Mouse (Mus musculus): Measurements from ENCODE around the gene Gpr108. TPM values are rescaled to one million over a fixed set of nuclear protein-coding genes. Genes with fewer than 3 reads are reported as not detected.

Gpr108 gene
- total RNA-seq, 2 experiments from 2014 or later = 22.6 to 25.4 TPM

DNA sequence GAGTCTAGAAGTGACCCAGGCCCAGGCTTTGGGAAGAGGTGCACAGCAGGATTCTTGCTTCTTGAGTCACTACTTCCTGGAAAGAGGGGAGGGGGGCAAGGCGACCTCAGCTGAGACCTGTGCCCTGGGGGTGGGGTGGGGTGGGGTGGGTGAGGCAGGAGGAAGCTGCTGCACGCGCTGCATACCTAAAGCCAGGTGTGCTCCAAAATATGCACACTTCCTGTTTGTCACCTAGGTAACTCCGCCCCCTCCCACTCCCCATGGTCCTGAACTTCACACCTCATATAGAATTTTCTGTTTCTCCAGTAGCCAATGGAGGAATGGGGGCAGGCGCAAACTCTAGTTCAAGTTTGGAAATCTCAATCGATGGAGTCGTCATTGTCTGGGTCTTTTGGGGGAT, 25.6 kb upstream of the Gpr108 start:
- DNase-seq (ENCODE audit: low spot score) = no peak

GRCm38 (mm10) chr17:57271301-57271700, 23.1 kb upstream of the Gpr108 start:
- no peak for DNase-seq (ENCODE audit: low spot score)

DNA sequence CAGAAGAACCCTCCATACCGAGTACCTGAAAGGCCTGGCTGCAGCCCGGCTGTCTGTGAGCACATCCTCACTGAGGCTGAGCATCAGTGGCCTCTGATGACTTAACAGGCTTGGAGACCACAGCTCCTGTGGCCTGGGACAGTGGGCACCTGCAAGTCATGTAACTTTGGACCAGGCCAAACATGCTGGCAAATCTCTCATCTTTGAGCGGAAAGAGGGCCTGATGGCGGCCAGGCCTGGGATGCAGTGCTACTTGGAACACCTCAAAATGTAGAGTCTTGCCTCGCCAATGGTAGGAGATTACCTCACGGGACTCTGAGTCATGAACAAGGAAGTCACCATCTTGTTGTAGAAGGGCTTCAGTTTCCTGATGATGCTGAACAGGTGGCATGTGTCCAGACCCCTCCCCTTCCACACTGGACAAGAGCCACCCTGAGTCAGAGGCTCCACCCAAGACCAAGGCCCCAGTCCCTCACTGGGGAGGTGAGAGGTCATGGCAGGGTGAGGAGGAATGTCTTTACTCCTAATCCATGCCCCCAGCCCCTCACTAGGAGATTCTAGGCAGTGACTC, 19.4 kb upstream of the Gpr108 start:
- peak; percentile 80 for DNase-seq (ENCODE audit: low spot score)

GRCm38 (mm10) chr17:57264972-57265945, 17.0 kb upstream of the Gpr108 start:
- DNase-seq (ENCODE audit: low spot score) = peak; percentile 80

DNA sequence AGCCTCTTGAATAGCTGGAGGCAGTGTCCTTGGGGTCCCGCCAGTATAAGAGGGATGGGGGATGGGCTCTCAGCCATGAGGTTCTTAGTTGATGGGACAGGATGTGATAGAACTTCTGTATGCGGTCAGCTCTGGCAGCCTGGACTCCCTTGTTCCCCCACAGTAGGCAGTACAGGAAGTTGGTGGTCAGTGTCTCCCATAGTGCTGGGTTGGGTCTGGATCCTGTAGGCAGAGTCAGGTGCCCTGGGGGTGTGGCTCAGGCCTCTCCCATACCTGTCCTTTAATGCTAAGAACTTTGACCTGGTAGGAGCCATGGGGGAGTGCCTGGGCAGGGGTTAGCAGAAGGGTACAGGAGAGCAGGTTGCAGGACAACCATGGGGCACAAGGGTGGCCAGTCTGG, 15.9 kb upstream of the Gpr108 start:
- no peak for DNase-seq (ENCODE audit: low spot score)

DNA sequence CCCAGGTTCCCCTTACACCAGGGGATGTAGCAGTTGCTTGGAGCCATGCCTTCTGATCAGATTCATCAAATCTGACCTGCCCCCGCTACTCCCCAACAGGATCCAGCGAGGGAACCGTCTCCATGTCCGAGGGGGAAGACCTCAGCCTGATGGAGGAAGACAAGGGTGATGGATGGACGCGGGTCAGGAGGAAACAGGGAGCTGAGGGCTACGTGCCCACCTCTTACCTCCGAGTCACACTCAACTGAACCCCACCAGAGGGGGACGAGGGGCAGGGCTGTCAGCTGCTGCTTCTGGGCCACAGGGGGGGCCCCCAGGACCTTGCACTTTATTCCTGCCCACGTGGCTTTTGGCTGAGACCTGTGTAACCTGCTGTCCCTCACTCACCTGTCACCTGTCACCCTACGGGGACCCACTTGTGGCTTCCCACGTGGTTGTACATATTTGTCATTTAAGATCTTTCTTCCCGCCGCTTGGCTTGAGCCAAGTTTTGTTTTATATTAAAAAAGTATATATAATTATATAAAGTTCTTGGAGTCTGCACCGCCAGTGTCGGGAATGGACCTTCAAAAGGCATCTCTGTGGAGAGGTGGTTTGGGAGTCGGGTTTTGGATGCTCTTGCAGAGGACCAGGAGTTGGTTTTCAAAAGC, 14.8 kb upstream of the Gpr108 start:
- DNase-seq (ENCODE audit: low spot score) = no peak

DNA sequence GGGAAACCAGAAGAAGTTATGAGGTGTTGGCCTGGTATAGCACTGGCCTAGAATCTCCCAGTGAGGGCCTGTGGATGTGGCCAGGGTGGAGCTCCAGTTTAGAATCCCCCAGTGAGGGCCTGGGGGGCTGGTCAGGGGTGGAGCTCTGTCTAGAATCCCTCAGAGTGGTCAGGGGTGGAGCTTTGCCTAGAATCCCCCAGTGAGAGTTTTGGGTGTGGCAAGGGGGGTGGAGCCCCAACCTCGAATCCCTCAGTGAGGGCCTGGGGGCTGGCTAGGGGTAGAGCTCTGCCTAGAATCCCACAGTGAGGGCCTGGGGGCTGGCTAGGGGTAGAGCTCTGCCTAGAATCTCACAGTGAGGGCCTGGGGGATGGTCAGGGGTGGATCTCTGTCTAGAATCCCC, 13.6 kb upstream of the Gpr108 start:
- DNase-seq (ENCODE audit: low spot score) = peak; percentile 53

DNA sequence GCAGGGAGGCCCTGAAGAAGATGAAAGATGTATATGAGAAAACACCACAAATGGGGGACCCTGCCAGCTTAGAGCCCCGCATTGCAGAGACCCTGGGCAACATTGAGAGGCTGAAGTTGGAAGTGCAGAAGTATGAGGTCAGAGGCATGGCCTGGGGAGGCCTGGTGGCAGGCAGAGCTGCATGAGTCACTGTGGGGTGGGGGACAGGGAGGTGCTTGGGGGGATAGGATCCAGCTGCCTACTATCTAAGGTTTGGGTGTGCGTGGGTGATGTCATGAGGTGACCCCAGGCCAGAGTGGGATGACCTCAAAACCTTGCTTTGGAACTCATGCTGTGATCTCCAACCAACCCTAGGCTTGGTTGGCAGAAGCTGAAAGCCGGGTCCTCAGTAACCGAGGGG, 13.0 kb upstream of the Gpr108 start:
- DNase-seq (ENCODE audit: low spot score) = no peak

DNA sequence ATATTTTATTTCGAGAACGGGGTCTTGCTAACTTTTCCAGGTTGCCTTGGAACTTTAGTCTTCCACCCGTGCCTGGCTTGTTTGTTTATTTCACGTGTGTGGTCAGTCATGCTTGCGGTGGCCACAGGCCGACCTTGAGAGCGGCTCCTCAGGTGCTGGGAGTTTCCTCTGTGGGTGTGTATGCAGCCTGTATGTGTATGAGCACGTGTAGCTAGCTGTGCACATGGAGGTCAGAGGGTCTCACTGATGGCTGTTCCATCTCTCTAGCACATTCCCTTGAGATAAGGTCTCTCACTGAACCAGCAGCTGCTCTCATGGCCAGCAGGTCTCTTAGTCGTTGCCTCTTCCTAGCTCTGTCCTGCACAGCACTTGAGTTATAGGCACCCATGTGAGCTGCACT, 12.1 kb upstream of the Gpr108 start:
- DNase-seq (ENCODE audit: low spot score) = no peak

- peak; percentile 85 for DNase-seq (ENCODE audit: low spot score)
Measured at GRCm38 (mm10) chr17:57259742-57260141, 11.5 kb upstream of the Gpr108 start.

GRCm38 (mm10) chr17:57258191-57258590, 9.9 kb upstream of the Gpr108 start:
- no peak for DNase-seq (ENCODE audit: low spot score)

DNA sequence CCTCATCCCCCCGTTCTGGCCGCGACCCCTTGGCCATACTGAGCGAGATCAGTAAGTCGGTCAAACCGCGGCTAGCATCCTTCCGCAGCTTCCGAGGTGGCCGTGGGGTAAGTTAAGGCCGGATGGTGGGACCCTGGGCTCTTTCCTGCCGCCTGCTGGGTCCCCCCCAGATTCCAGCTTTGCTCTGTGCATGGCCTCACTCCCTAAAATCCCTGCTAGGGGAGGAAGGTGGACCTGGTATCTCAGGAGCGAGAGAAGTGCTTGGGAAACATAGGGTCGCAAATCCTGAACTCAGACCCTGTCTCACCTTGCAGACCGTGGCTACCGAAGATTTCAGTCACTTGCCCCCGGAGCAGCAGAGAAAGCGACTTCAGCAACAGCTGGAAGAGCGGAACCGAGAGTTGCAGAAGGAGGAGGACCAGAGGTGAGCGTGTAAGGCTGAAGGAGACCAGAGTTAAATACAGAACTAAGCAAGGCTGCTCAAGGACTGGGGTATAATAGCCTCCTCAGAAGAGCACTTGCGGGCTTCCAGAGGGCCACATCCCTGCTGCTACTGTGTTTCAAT, 8.8 kb upstream of the Gpr108 start:
- no peak for DNase-seq (ENCODE audit: low spot score)

GRCm38 (mm10) chr17:57255354-57255753, 7.1 kb upstream of the Gpr108 start:
- DNase-seq (ENCODE audit: low spot score) = peak; percentile 89

GRCm38 (mm10) chr17:57253306-57253705, 5.1 kb upstream of the Gpr108 start:
- DNase-seq (ENCODE audit: low spot score) = no peak

DNA sequence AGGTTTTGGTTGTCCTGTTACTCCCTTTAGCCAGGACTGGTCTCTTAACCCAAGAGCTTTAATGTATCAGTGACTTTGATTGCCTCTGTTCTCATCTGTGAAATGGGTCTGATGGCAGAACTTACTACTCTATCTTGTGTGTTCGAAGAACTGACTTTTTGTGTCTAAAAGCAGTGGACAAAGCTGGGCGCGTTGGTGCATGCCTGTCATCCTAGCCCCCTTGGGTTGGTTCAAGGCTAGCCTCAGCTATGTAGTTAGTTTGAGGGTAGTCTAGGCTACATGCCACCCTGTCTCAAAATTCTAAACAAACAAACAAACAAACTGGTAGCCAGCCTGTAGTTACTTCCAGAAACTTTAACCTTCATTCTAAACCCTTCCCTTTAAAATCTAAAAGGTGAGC, 3.2 kb upstream of the Gpr108 start:
- no peak for DNase-seq (ENCODE audit: low spot score)

DNA sequence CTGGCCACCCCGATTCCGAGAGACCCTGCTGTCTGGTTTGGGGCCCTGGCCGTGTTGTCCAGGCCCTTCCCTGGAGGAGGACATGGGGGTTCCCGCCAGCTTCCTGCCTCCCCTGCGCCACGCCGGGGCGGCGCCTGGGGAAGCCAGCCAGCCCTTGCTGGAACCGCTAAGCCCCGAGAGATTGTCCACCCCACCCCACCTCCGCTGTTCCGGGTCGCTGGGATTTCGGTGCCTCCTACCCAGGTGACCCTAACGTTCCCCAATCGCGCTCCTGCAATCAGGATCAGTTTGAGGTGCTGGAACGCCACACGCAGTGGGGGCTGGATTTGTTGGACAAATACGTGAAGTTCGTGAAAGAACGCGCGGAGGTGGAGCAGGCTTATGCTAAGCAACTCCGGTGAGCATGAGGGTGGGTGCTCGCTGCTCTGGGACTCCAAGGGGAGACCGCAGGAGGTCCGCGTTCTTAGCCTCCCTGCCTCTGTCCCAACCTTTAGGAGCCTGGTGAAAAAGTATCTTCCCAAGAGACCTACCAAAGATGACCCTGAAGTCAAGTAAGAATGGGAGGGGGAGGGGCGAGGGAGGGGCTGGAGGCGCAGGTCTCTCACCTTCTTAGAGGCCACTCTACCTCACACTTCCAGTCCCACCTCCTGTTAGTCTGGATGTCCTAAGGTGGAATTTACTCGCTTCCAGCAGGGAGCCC, 2.4 kb upstream of the Gpr108 start:
- DNase-seq (ENCODE audit: low spot score) = peak; percentile 80

DNA sequence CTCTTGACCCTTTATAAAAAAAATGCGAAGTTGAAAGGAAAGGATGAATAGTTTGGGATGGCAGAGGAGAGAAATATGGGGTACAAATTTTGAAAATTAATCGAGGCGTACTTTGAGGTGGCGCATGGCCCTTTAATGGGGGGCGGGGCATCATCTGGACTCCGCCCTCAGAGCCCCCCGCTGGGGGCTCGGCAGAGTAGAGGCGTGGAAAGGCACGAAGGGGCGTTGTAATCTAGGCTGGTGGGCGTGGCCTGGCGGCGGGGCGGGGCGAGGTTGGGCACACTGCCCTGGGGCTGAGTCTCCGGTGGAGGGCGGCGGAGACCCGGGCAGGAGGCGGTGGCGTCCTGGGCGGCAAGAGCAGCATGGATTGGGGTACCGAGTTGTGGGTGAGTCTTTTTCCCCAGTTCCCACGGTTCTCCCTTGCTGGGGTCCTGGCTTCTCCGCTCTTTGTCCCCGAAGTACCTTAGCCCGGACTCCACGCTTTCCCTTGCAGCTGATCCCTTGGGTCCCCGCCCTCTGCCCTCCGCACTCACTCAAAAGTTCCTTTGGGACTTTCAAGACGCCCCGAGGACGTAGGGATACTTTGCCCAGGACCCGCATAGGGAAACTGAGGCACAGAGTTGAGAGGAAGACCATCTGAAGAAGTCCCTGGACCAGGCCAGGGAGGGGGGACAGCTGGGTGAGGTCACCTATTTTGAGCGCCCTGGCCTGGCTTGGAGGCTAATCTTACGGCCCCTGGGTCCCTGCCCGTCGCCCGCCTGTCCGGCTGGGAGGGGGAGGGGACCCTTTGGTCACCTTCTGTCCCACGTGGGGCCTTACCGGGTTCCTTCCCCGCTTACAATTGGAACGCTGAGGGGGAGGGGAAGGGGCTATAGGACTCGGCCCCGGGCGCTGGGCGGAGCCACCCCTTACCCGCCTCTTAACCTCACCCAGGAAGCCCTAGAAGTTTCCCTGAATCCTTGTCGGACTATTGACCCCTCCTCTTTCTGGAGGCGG, 1.2 kb upstream of the Gpr108 start, which contains the start of gene Trip10:
Gene Trip10 (plus strand): TSS at position 270 of the 996 bp plus-strand sequence.
- DNase-seq (ENCODE audit: low spot score) = peak; percentile 99

DNA sequence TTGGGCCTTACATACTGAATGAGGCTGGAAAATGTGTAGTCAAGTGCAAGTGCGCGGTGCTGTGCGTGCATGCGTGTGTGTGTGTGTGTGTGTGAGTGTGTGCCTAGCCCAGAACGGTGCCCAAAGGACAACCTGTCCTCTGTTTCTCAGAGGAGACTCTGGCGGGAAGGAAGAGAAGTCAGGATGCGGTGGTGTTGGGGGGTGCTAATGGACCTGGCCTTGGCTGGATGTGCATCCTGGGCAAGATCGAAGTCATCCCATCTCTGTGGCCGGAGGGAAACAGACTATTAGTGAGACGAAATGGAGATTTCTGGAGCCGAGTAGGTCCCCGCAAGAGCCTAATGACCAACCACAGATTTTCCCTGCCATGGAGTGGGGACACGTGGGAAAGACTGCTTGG, 525 bp upstream of the Gpr108 start:
- no peak for DNase-seq (ENCODE audit: low spot score)

DNA sequence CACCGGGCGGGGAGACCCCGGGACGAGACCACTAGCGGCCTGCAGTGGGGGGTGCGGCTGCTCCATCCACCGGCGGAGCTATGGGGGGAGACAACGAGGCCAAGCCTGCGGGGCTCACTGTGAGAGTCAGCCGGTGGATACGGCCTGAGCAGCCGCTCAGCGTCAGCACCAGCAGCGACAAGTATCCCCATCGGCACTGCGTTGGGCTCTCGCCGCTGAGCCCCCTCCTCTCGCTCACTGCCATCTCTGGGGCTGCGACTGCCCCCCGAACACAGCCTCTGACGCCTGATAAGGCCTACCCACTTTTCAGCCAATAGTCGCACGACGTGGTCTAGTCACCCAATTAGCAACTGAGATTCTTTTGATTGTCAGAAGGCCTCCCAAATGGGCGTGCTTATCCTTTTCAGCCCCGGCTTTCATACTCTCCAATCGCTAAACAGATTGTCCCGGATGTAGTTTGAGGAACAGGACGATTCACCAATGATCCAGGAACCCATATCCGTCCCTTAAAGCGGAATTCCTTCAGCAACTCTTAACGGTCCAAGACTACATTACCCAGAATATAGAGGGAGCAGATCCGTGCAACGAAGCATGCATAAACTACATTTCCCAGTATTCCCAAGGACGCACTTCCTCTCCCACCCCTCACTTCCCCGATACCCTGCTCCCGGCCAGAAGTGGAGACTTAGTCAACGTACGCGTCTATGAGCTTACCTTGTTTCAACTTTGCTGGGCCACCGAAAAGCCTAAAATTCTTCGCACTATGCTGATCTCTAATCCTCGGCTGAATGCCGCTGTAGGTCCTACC, 649 bp downstream of the Gpr108 start:
- peak; percentile 97 for DNase-seq (ENCODE audit: low spot score)
